Mouse (Mus musculus) heart, adult 2 months (tissue): Measurements from ENCODE around the gene Swsap1.

Source experiments
- CTCF ChIP-seq: fragments of 200-600 bp; IDR thresholded peaks from 2 replicates; pipeline ENCODE4 v1.8.1; 2022; ENCODE audit warnings: antibody characterized with exemption, mild to moderate bottlenecking, moderate library complexity
- EP300 ChIP-seq: fragments of 200-500 bp; IDR thresholded peaks from 2 replicates; pipeline ENCODE4 v1.6.1; 2011; ENCODE audit warnings: low read depth, low read length, control low read depth; ENCODE audit not compliant: insufficient read depth
- POLR2A ChIP-seq: fragments of 200-500 bp; IDR thresholded peaks from 2 replicates; pipeline ENCODE4 v1.6.1; 2011; ENCODE audit warnings: mild to moderate bottlenecking, low read depth, low read length, control low read depth; ENCODE audit not compliant: insufficient read depth

- no peak for TF ChIP-seq CTCF
- TF ChIP-seq POLR2A = no peak
- TF ChIP-seq EP300 = no peak
These were observed 38.6 kb upstream of the Swsap1 start for GRCm38 (mm10) chr9:21916851-21917492.
